In the genomic region with DNA sequence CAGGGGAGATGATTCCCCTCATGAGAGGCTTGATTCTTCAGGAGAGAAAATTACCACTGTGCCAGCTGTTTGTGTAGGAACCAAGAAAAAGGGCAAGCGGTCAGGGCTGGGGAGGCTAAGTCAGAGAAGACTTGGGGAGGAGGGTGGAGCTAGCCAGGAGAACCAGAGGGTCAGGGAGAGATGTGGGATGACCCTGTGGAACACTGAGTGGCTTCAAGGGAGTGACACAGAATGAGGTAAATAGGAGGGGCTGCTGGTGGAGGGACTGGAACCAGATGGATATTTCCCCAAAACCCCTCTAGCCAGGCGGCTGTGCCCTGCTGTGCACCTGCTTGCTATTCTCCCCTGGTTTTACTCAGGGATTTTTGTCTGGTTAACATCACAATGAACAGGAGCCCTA, we compare ENCODE assay signal across 12 mouse cellular contexts. TPM values are rescaled to one million over a fixed set of nuclear protein-coding genes. Genes with fewer than 3 reads are reported as not detected.
DNase-seq lines count a peak whose midpoint lies in the region; ATAC-seq lines count a peak whose summit lies in the region.
"Had no signal": no experiment of that assay in that cellular context is flagged by ENCODE, and none has a peak within 500 bp of the region (broad histone marks: within the 10 kb centered on the region; RNA-seq: fewer than 3 reads in every experiment).

No protein-coding gene starts in this region.

- H3K27me3 ChIP-seq in heart, embryonic 16.5 days (ENCODE audit: control insufficient read depth, insufficient read depth, low read length), result no peaks in the 10 kb centered on the region
- H3K27me3 ChIP-seq in hindbrain, embryonic 13.5 days, result no peaks in the 10 kb centered on the region
- peaks cover 13% of the 10 kb centered on the region; the same call in 1 of the 2 replicates for H3K27me3 ChIP-seq in midbrain, embryonic 12.5 days

- H3K9me3 ChIP-seq in heart, embryonic 16.5 days (replicated peaks; ENCODE audit: control insufficient read depth, low read length), result no peaks in the 10 kb centered on the region
- no peaks in the 10 kb centered on the region for H3K9me3 ChIP-seq in hindbrain, embryonic 13.5 days
- H3K9me3 ChIP-seq in midbrain, embryonic 12.5 days, result no peaks in the 10 kb centered on the region

- DNase-seq in heart, adult 11 months, result no peak
- DNase-seq in c-Kit-negative CD71-positive TER-119-positive erythroid progenitor cells, embryonic 14.5 days (ENCODE audit: low read depth, low spot score), result peak; percentile 40
- no peak for DNase-seq in adrenal gland, postnatal 10 days
- no peak for DNase-seq in gastrocnemius, adult 18-20 months (ENCODE audit: low spot score)
- no peak for DNase-seq in adrenal gland, postnatal 14 days
- DNase-seq: layer of hippocampus, adult 9-11 months; lung, adult 18-20 months; right cerebral cortex, postnatal 4 days had no signal

- WGBS in heart, embryonic 16.5 days, result 65% methylated on average over 2 of the region's 2 CpGs
- 40% methylated on average over 2 of the region's 2 CpGs for WGBS in hindbrain, embryonic 13.5 days
- 35% methylated on average over 2 of the region's 2 CpGs for WGBS in midbrain, embryonic 12.5 days

- peak overlapping the region; percentile 11; the same call in 1 of the 2 replicates for H3K9ac ChIP-seq in heart, embryonic 16.5 days (ENCODE audit: low read length)
- peak overlapping the region; percentile 36; the same call in 1 of the 2 replicates for H3K9ac ChIP-seq in hindbrain, embryonic 13.5 days
- no peak overlapping the region for H3K9ac ChIP-seq in midbrain, embryonic 12.5 days (replicated peaks)

- no peak for ATAC-seq in heart, embryonic 16.5 days (replicated peaks; ENCODE audit: extremely low read depth, insufficient read depth, low FRiP score)
- ATAC-seq in hindbrain, embryonic 13.5 days (ENCODE audit: low FRiP score), result no peak
- peak; percentile 38; the same call in 1 of the 2 replicates for ATAC-seq in midbrain, embryonic 12.5 days (ENCODE audit: low FRiP score, low read depth)
- ATAC-seq: activated CD4-positive, CD25-positive, alpha-beta regulatory T cell, adult 4 months had no signal

- no peaks in the 10 kb centered on the region for H3K36me3 ChIP-seq in heart, embryonic 16.5 days (ENCODE audit: control insufficient read depth, insufficient read depth)
- H3K36me3 ChIP-seq in hindbrain, embryonic 13.5 days, result no peaks in the 10 kb centered on the region
- H3K36me3 ChIP-seq in midbrain, embryonic 12.5 days, result no peaks in the 10 kb centered on the region

- H3K4me1 ChIP-seq in heart, embryonic 16.5 days (ENCODE audit: control insufficient read depth, insufficient read depth, low read length), result peaks cover 9% of the 10 kb centered on the region; the same call in 1 of the 2 replicates
- H3K4me1 ChIP-seq in hindbrain, embryonic 13.5 days (replicated peaks), result peaks cover 51% of the 10 kb centered on the region
- peaks cover 31% of the 10 kb centered on the region for H3K4me1 ChIP-seq in midbrain, embryonic 12.5 days

- no peak overlapping the region for H3K4me3 ChIP-seq in heart, embryonic 16.5 days (ENCODE audit: low read length)
- H3K4me3 ChIP-seq in hindbrain, embryonic 13.5 days, result no peak overlapping the region
- no peak overlapping the region for H3K4me3 ChIP-seq in midbrain, embryonic 12.5 days

- H3K27ac ChIP-seq in heart, embryonic 16.5 days (ENCODE audit: low read length), result no peak overlapping the region
- H3K27ac ChIP-seq in hindbrain, embryonic 13.5 days, result peak overlapping the region; percentile 88
- H3K27ac ChIP-seq in midbrain, embryonic 12.5 days (replicated peaks), result peak overlapping the region; percentile 82

- no peak overlapping the region for H3K4me2 ChIP-seq in heart, embryonic 16.5 days (ENCODE audit: low read depth, low read length)
- H3K4me2 ChIP-seq in hindbrain, embryonic 13.5 days, result no peak overlapping the region
- no peak overlapping the region for H3K4me2 ChIP-seq in midbrain, embryonic 12.5 days (replicated peaks)

RNA-seq across cellular contexts. Expression of a gene that starts 24.3 kb away (rescaled TPM):
- polyA plus RNA-seq in heart, embryonic 16.5 days (2015; fragmentation: Nextera tagmentation; extraction: Ambion mirVana), result 10.3 and 11.0 TPM in 2 replicates
- polyA plus RNA-seq in hindbrain, embryonic 13.5 days (2015; fragmentation: Nextera tagmentation; extraction: Ambion mirVana), result 12.1 and 13.1 TPM in 2 replicates
- 8.3 and 10.7 TPM in 2 replicates for polyA plus RNA-seq in midbrain, embryonic 12.5 days (2016; fragmentation: Nextera tagmentation; extraction: Ambion mirVana)
- 10 to 100 TPM; 33.3 to 40.3 TPM for total RNA-seq in adrenal gland, postnatal 10 days (2021)
- 10 to 100 TPM in 1 of 2 experiments, 1 to 10 TPM in 1; 7.1 to 11.6 TPM for total RNA-seq in gastrocnemius, adult 18-20 months (2021)
- 36.6 and 36.7 TPM in 2 replicates for total RNA-seq in adrenal gland, postnatal 14 days (2021)
